24 mouse cellular contexts compared by ENCODE assay signal in genomic region chr19:24491824-24492223, GRCm38 (mm10). TPM values are rescaled to one million over a fixed set of nuclear protein-coding genes. Genes with fewer than 3 reads are reported as not detected.
DNase-seq lines count a peak whose midpoint lies in the region; ATAC-seq and TF ChIP-seq lines count a peak whose summit lies in the region.
"Had no signal": no experiment of that assay in that cellular context is flagged by ENCODE, and none has a peak within 500 bp of the region (broad histone marks: within the 10 kb centered on the region; RNA-seq: fewer than 3 reads in every experiment).

No protein-coding gene starts in this region.

- no peak for TF ChIP-seq CTCF in liver, postnatal 0 days (IDR thresholded peaks at IDR 0.05; ENCODE audit: low read depth)
- no peak for TF ChIP-seq CTCF in ES-Bruce4 (IDR thresholded peaks at IDR 0.05; ENCODE audit: low read depth, low read length)

- no peak for ATAC-seq in liver, embryonic 11.5 days (replicated peaks; ENCODE audit: low FRiP score)
- no peak for ATAC-seq in liver, postnatal 0 days
- ATAC-seq in forebrain, embryonic 11.5 days (replicated peaks; ENCODE audit: low FRiP score) = no peak
- ATAC-seq: forebrain, embryonic 14.5 days; forebrain, postnatal 0 days had no signal

- no peaks in the 10 kb centered on the region for H3K36me3 ChIP-seq in liver, embryonic 11.5 days (ENCODE audit: control insufficient read depth, insufficient read depth, low read length)
- no peaks in the 10 kb centered on the region for H3K36me3 ChIP-seq in liver, postnatal 0 days (replicated peaks; ENCODE audit: insufficient read depth, low read length)
- H3K36me3 ChIP-seq in ES-Bruce4 (ENCODE audit: control insufficient read depth, insufficient read depth, low read length, poor library complexity, severe bottlenecking) = no peaks in the 10 kb centered on the region
- H3K36me3 ChIP-seq in forebrain, embryonic 11.5 days (ENCODE audit: control insufficient read depth, insufficient read depth, low read length) = no peaks in the 10 kb centered on the region
- H3K36me3 ChIP-seq: forebrain, embryonic 10.5 days; heart, embryonic 10.5 days; heart, embryonic 13.5 days; hindbrain, embryonic 12.5 days; hindbrain, embryonic 15.5 days had no signal

- TF ChIP-seq EP300 in liver, postnatal 0 days (IDR thresholded peaks at IDR 0.05; ENCODE audit: low read depth) = no peak
- peak; percentile 93 for TF ChIP-seq EP300 in ES-Bruce4 (IDR thresholded peaks at IDR 0.05; ENCODE audit: insufficient read depth, low read depth, low read length)

- H3K9ac ChIP-seq in liver, embryonic 11.5 days (ENCODE audit: low read depth, low read length) = no peak overlapping the region
- H3K9ac ChIP-seq in liver, postnatal 0 days (replicated peaks) = no peak overlapping the region
- no peak overlapping the region for H3K9ac ChIP-seq in ES-Bruce4 (ENCODE audit: low read depth, poor library complexity, severe bottlenecking)
- no peak overlapping the region for H3K9ac ChIP-seq in forebrain, embryonic 11.5 days (ENCODE audit: low read length)
- H3K9ac ChIP-seq: forebrain, postnatal 0 days; heart, embryonic 13.5 days; hindbrain, embryonic 12.5 days; hindbrain, embryonic 15.5 days had no signal

- H3K4me1 ChIP-seq in liver, embryonic 11.5 days (replicated peaks; ENCODE audit: control insufficient read depth, insufficient read depth, low read length) = no peaks in the 10 kb centered on the region
- 0 out of 2 replicates have a peak, but pooled peaks cover 5% of the 10 kb centered on the region for H3K4me1 ChIP-seq in liver, postnatal 0 days (ENCODE audit: insufficient read depth)
- peaks cover 3% of the 10 kb centered on the region for H3K4me1 ChIP-seq in ES-Bruce4 (ENCODE audit: control insufficient read depth, insufficient read depth, low read length)
- no peaks in the 10 kb centered on the region for H3K4me1 ChIP-seq in forebrain, embryonic 11.5 days (replicated peaks; ENCODE audit: control insufficient read depth, insufficient read depth, low read length)
- H3K4me1 ChIP-seq: hindbrain, embryonic 12.5 days; hindbrain, embryonic 15.5 days had no signal

- no peaks in the 10 kb centered on the region for H3K9me3 ChIP-seq in liver, embryonic 11.5 days (ENCODE audit: control insufficient read depth, low read length)
- no peaks in the 10 kb centered on the region for H3K9me3 ChIP-seq in liver, postnatal 0 days (ENCODE audit: low read length)
- H3K9me3 ChIP-seq in ES-Bruce4 (replicated peaks; ENCODE audit: control insufficient read depth, insufficient read depth, low read length, poor library complexity, severe bottlenecking) = no peaks in the 10 kb centered on the region
- H3K9me3 ChIP-seq in forebrain, embryonic 11.5 days (ENCODE audit: control insufficient read depth, low read length) = no peaks in the 10 kb centered on the region
- H3K9me3 ChIP-seq: forebrain, embryonic 10.5 days; heart, embryonic 10.5 days; heart, embryonic 13.5 days; hindbrain, embryonic 12.5 days; hindbrain, embryonic 15.5 days had no signal

- no peak for TF ChIP-seq POLR2A in ES-Bruce4 (IDR thresholded peaks at IDR 0.05; ENCODE audit: insufficient read depth, low read length)

- DNase-seq in liver, embryonic 11.5 days (ENCODE audit: low spot score) = peak; percentile 9
- no peak for DNase-seq in liver, postnatal 0 days
- DNase-seq in R1 (ENCODE audit: low read depth, low spot score) = peak; percentile 78
- DNase-seq in forebrain, embryonic 11.5 days (ENCODE audit: low spot score) = no peak
- no peak for DNase-seq in layer of hippocampus, adult 9-10 months (ENCODE audit: low spot score)
- DNase-seq: adrenal gland, postnatal 10 days; adrenal gland, postnatal 36 days; B cell, adult 2 months; cerebellum, adult 18-20 months; cerebellum, adult 9-10 months; cerebellum, postnatal 14 days; forebrain, postnatal 0 days; gastrocnemius, postnatal 25 days; heart, adult 2 months; heart, postnatal 14 days; kidney, adult 11 months had no signal

- H3K4me3 ChIP-seq in liver, embryonic 11.5 days (ENCODE audit: low read depth, low read length) = no peak overlapping the region
- no peak overlapping the region for H3K4me3 ChIP-seq in liver, postnatal 0 days (ENCODE audit: low read depth, low read length)
- no peak overlapping the region for H3K4me3 ChIP-seq in ES-Bruce4 (ENCODE audit: low read depth, low read length)
- H3K4me3 ChIP-seq in forebrain, embryonic 11.5 days (ENCODE audit: low read depth, low read length) = no peak overlapping the region
- H3K4me3 ChIP-seq: forebrain, embryonic 10.5 days; heart, adult 2 months; heart, embryonic 10.5 days; heart, embryonic 13.5 days; hindbrain, embryonic 12.5 days; hindbrain, embryonic 15.5 days had no signal

- 68% methylated on average over 3 of the region's 3 CpGs for WGBS in liver, embryonic 11.5 days
- WGBS in liver, postnatal 0 days (ENCODE audit: insufficient replicate concordance) = 76% methylated on average over 3 of the region's 3 CpGs
- 16% methylated on average over 3 of the region's 3 CpGs for WGBS in forebrain, embryonic 11.5 days

- H3K4me2 ChIP-seq in liver, embryonic 11.5 days = no peak overlapping the region
- H3K4me2 ChIP-seq in liver, postnatal 0 days (ENCODE audit: low read depth, low read length) = no peak overlapping the region
- H3K4me2 ChIP-seq in forebrain, embryonic 11.5 days (ENCODE audit: low read depth, low read length, severe bottlenecking) = no peak overlapping the region
- H3K4me2 ChIP-seq: heart, embryonic 13.5 days; hindbrain, embryonic 12.5 days; hindbrain, embryonic 15.5 days had no signal

- H3K27ac ChIP-seq in liver, embryonic 11.5 days (ENCODE audit: low read depth, low read length) = no peak overlapping the region
- H3K27ac ChIP-seq in liver, postnatal 0 days (ENCODE audit: low read depth) = no peak overlapping the region
- H3K27ac ChIP-seq in ES-Bruce4 (ENCODE audit: insufficient read depth, low read length) = peak overlapping the region; percentile 78
- no peak overlapping the region for H3K27ac ChIP-seq in forebrain, embryonic 11.5 days (ENCODE audit: low read depth, low read length)
- H3K27ac ChIP-seq: forebrain, embryonic 10.5 days; heart, adult 2 months; heart, embryonic 13.5 days; hindbrain, embryonic 12.5 days; hindbrain, embryonic 15.5 days had no signal

- H3K27me3 ChIP-seq in liver, embryonic 11.5 days (replicated peaks; ENCODE audit: control insufficient read depth, insufficient read depth, low read length) = no peaks in the 10 kb centered on the region
- H3K27me3 ChIP-seq in liver, postnatal 0 days (ENCODE audit: insufficient read depth, low read length) = no peaks in the 10 kb centered on the region
- no peaks in the 10 kb centered on the region for H3K27me3 ChIP-seq in ES-Bruce4 (ENCODE audit: control insufficient read depth, insufficient read depth, low read length, poor library complexity, severe bottlenecking)
- no peaks in the 10 kb centered on the region for H3K27me3 ChIP-seq in forebrain, embryonic 11.5 days (ENCODE audit: control insufficient read depth, insufficient read depth, low read length)
- H3K27me3 ChIP-seq: CH12.LX; heart, embryonic 13.5 days; hindbrain, embryonic 12.5 days; hindbrain, embryonic 15.5 days had no signal

RNA-seq across cellular contexts. Expression of gene Fam122a, which starts 14.7 kb away (rescaled TPM):
- 40.1 and 40.3 TPM in 2 replicates for polyA plus RNA-seq in liver, embryonic 11.5 days (2014; fragmentation: Nextera tagmentation; extraction: Ambion mirVana)
- 28.6 and 30.6 TPM in 2 replicates for polyA plus RNA-seq in liver, postnatal 0 days (2015; fragmentation: Nextera tagmentation; extraction: Ambion mirVana)
- 7.1 and 8.6 TPM in 2 replicates for polyA plus RNA-seq in ES-Bruce4 (2011; ENCODE audit: insufficient read depth, insufficient read length, low read depth, missing spikeins)
- polyA plus RNA-seq in forebrain, embryonic 11.5 days (2014; fragmentation: Nextera tagmentation; extraction: Ambion mirVana) = 47.4 and 58.6 TPM in 2 replicates

Comparison
In these comparisons a context has a peak if more than half of its experiments do, and no peak if none do; other contexts are left out.
1. DNase-seq: peak in liver, embryonic 11.5 days (single experiment) and R1 (single experiment); none in liver, postnatal 0 days (single experiment), forebrain, embryonic 11.5 days (single experiment) and layer of hippocampus, adult 9-10 months (single experiment).